Mouse (Mus musculus): Measurements from ENCODE around the gene Tdrd6. TPM values are rescaled to one million over a fixed set of nuclear protein-coding genes. Genes with fewer than 3 reads are reported as not detected.

Gene Tdrd6
- total RNA-seq (2021): under 1 TPM; 0.56 to 0.84 TPM
- long read RNA-seq, experiment 1: 0 reads
- long read RNA-seq, experiment 2: 0 reads

DNA sequence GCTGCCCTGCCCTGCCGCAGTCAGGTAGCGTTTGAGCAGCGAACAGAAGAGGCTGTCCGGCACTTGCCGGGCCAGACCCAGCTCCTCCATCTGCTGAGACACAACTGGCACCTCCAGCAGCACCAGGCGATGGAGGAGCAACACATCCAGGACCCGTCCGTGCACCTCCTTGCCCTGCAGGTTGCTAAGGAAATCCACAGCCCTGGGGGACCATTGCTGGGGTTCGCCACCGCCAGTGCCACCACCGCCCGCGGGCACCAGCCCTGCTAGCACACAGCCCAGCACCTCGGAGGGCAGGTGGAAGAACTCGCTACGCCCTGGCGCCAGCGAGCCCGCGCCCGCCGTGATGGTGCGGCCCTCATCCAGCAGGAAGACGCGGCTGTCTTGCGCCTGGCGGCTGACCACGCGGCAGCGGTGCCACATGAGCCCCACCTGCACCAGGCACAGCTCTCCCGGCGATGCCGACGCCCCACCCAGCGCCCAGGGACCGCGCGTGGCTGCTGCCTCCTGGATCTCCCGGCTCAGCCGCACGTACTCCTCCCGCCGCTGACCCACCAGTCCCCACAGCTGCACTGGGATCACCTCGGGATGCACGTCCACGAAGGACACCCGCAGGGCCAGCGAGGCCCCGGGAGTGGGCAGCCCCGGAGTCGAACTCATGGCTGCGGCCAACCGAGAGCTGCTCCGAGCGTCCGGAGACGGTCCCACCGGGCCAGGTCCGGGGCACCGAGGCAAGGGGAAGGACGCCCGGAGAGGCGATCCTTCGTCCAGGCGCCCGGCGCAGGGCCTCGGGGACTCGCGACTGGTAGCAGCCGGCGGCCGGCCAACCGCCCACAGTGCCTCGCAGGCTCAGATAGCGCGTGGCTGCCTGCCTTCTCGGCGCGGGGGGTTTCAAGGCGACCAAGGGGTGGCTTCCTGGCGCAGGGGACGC is at the start of gene Tdrd6:
Gene Tdrd6, minus strand, starts transcription at position 804 of the 931 bp plus-strand sequence.
- DNase-seq (ENCODE audit: low spot score in 2 of 2): peak in 1 of 2 experiments; percentile 11

DNA sequence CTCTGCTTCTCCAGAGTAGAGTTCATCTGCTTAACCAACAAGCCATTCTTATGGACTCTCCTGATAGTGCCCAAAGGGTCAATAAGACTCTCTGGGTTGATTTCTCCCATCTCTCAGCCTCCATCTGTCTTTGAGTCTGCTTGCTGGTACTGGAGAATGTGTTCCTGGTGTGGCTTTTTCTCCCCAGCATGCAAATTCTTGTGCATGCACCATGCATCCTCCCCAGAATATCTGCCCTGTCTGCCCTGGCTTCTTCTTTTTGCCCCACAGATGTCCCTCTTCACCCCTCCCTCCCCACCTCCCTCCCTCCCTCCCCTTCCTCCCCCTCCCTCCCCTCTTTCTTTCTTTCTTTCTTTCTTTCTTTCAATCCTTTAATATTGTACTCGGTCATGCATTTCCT is 47.2 kb upstream of the Tdrd6 start:
- DNase-seq (ENCODE audit: low spot score in 2 of 2): no peak

DNA sequence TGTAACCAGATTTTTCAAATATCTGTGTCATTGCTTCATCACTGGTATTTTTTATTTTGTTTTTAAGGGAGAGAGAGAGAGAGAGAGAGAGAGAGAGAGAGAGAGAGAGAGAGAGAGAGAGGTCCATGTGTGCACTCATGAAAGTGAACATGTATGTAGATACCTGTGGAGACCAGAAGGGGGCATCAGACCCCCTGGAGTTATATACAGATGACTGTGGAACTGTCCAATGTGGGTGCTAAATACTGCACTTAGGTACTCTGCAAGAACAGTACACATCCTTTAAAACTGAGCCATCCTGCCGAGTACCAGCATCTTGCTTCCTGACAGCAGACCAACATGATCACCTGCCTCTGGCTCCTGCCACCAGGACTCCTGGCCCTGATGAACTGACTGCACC is 46.1 kb upstream of the Tdrd6 start:
- DNase-seq (ENCODE audit: low spot score in 2 of 2): no peak

DNA sequence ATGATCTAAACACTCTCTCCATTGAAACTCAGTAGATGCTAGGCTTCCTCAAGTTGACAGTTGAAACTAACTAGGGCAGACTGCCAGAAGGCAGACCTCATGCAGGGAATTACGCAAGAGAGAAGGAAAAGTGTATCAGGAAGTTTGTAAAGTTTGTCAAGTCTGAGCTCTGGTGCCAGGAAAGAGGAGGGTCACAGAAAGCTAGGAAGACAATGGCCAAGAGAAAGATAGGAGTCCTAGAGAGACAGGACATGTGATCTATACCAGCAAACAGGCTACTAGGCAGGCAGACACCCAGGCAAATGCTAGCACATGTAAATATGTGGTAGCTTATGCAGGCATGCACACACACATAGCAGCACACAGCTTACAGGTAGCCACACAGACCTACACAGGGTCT is 45.1 kb upstream of the Tdrd6 start:
- no peak for DNase-seq (ENCODE audit: low spot score in 2 of 2)

DNA sequence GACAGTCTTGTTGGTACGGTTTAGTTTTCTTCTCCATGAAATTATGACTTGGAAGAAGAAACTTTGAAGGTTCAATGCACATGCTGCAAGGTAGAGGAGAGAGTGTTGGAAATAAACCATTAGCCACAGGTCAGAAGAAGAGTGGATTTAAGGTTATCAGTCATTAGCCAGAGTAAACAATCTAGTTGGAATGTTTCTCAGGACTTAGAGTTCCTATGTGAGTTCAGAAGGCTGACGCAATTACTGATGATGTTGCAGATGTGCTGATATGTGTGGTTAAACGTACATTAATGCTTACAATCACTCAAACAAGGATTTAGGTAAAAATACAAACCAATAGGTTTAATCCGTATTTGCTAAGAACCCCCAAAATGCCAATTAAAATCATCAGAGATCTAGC is 41.8 kb upstream of the Tdrd6 start:
- no peak for DNase-seq (ENCODE audit: low spot score in 2 of 2)

DNA sequence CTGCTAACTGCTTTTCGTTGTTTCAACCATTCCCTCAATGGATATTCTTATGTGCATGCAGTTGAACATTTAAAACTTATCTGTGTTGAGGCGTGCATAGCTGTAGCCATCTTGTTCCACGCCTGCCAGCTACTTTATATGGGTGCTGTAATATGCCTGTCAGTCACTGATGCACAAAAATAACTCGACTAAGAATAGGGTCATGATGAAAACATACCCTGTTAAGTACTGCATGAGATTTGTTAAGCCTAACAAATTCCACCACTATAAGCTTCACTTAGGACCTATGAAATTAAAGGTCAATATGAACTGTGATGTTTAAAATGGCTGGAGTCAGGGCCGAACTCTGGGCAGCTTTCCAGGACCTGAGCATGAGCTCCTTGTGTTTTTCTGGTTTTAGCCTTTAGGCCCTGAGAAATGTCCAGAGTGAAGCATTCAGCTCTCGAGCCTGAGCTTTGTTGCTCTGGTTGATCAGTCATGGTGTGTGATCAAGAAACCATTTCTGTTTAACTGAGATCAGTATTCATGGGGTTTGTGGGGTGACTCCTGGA is 39.1 kb upstream of the Tdrd6 start:
- no peak for DNase-seq (ENCODE audit: low spot score in 2 of 2)

DNA sequence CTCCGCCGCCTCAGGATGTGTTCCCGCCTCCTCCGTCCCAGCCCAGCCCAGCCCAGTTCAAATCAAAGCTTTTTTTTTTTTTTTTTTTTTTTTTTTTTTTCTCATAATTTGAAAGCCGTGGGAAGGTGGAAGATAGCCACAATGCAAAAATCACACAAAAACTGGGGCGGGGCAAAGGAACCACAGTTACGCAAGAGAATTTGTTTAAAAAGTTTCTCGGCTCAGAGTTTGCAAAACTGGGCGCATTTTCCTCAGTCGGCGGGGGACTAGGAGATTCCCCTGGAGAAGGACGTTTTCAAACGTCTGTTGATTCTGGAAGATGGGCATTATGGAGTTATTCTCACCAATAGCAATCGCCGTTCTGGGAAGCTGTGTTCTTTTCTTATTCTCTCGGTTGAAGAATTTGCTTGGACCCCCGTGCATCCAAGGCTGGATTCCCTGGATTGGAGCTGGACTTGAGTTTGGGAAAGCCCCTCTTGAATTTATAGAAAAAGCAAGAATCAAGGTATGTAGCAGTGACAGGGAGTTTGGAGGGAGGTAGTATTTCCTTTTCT is 37.3 kb upstream of the Tdrd6 start, which contains the start of gene Cyp39a1:
Gene Cyp39a1, plus strand, starts transcription at position 136 of the 554 bp plus-strand sequence.
- DNase-seq (ENCODE audit: low spot score in 2 of 2): no peak

DNA sequence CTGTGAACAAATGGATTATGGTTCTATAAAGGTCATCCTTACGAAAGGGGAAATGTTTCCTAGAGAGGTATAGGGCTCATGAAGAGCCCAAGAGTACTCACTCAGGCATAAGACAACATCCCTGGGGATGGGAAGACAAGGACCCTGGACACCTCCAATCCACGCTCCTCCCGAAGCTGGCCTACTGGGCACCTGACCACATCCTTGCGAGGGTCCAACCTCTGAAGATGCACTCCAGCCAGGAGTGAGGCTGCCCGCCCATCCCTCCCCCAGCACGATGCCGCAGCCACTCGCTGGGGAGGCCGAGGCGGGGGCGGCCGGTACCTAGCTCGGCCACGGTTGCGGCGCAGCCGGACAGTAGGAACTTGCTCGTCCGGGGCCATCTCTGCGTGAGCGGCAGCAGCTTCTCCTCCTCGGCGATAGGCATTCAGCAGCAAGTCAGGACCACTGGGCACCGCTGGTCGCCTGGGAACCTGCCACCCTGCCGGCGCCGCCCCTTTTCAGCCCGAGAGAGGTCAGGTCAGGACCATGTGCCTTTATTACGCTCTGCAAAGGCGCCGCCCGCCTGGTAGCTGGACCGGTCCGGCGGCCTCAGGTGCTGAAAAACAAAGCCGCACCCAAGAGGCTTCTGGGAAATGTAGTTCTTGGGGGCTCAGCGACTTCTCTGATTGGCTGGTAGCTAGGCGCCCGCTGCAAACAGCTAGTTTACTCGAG is 36.6 kb upstream of the Tdrd6 start, which contains the start of gene Slc25a27:
Gene Slc25a27, minus strand, starts transcription at position 639 of the 714 bp plus-strand sequence.
- peak; percentile 85 to 90 for DNase-seq (ENCODE audit: low spot score in 2 of 2)

DNA sequence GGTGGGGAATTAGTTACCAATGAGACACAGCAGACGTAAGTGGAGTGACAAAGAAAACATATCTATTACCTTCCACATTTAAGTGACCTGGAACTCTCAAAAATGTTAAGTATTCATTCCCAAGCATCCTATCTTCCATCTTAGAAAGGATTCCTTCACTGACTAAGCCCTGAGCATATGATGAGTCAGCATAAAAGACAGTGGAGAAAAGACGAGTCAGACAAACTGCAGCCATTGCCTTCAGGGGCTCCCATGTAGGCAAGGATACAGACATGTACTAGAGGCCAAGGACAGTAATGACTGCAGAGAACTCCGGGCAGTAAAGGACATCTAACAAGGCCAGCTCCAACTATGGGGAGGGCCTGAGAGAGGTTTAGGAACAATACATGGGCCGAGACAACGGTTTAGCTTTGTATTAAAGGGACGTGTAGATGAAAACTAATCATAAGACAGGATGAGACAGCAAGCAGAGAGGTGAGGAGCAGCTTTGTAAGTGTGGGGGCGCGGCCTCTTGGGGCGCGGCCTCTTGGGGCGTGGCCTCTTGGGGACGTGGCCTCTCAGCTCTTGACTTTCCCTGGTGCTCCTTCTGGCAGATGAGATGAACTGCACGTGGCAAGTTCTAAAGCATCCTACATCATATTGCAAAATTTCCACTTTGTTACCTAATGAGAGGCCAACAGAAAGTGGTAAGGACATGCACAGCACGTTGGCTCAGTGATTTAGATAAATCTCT is 21.4 kb upstream of the Tdrd6 start:
- no peak for DNase-seq (ENCODE audit: low spot score in 2 of 2)

DNA sequence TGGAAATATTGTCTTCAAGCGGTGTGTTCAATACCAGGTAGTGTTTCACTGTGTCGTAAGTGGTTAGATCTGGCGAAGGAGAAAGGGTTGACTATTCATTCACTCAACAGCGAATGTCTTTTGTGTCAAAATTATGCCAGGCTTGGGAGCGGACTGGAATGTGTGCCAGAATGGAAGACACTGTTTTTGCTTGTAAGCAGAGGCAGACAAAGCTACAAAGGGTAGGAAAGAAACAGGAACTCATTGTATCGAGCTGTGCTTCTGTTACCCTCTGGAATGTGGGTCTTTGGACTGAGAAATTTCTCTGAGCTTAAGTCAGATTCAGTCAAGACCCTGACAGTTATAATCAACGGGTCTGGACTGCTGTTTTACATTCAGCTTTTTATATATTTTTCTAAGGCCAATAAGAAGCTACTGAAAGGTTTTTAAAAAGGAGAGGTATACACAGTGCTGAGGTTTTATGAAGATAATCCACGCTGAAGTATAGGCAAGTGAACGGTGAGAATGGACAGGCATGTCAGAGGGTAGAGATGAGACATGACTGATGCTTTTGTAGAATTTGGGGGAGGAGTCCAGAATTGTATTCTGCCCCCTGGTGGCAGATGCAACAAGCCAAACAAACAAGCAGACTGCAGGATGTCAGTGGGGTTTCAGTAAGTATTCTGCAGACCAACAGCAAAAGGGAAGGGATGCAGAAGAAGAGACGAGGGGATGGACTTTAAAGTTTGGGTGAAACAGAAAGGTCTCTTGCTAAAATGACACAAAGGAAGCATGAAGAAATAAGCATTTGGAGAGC is 19.7 kb upstream of the Tdrd6 start:
- peak in 1 of 2 experiments; percentile 32 for DNase-seq (ENCODE audit: low spot score in 2 of 2)

DNA sequence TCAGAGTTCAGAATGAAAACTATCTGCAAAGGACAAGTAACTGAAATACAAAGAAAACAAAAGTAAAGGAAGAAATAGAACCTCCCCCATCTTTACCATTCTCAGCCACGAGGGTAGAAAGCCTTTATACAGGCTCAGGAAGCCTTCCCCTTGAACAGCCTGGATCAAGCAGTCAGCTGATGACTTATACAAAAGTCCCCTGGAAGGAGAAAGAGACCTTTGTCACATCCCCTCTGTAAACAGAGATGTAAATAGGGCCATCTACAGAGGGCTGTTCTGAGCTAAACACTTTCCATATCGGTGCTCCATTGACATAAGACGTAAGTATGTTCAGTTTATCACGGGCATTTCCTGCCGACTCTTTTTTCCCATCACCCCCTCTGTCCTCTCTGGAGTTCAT is 16.8 kb upstream of the Tdrd6 start:
- DNase-seq (ENCODE audit: low spot score in 2 of 2): no peak

DNA sequence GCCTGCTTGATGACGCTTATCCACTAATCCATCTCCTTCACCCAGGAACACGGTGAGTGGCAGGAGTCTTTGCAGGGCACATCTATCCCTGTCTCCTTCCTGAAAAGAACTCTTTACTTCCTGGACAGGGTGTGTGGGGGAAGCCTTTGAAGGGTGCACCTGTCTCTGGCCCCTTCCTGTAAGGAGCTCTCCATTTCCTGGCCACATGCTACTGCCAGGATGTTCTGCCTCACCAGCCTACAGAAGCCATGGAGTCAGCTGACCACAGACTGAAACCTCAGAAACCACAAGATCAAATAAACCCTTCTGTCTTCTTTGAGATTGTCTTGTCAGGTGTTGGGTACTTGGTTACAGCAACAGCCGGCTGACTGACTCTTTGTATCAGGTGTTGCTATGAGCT is 15.0 kb upstream of the Tdrd6 start:
- DNase-seq (ENCODE audit: low spot score in 2 of 2): no peak

DNA sequence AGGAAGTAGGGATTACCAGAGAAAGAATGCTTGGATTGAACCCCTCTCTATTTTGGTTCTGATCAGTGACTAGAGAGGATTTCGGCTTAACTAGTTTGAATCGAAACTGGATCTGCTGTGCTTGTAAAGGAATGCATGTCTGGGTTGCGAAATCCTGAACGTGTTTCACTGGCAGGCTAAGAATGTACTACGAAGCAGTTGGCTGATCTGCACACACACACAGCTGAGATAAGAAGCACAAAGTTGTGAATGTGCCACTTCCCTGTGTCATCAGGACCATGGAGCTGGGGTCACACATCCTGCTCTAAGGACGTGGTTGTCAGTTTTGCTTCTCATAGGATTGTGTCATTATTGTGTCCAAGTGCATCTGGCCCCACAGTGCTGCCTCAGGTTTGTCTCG is 14.3 kb upstream of the Tdrd6 start:
- DNase-seq (ENCODE audit: low spot score in 2 of 2): no peak

DNA sequence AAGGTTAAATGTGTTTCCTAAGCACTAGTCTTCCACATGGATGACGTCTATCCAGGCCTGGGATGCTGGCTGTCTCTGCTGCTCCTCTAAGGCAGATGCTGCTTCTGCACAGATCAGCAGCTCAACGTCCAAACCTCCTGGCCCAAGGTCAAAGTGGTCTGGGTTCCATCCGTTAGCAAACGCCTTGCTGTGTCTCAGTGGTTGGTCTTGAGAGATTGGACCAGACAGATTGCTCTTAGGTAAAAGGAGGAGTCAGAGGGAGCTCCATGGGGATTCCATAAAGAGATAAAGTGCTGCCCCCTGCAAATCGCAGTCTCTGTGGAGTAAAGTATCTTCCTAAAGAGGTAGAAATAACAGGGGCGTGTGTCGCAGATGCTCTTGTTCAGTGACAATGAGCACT is 13.1 kb upstream of the Tdrd6 start:
- no peak for DNase-seq (ENCODE audit: low spot score in 2 of 2)

DNA sequence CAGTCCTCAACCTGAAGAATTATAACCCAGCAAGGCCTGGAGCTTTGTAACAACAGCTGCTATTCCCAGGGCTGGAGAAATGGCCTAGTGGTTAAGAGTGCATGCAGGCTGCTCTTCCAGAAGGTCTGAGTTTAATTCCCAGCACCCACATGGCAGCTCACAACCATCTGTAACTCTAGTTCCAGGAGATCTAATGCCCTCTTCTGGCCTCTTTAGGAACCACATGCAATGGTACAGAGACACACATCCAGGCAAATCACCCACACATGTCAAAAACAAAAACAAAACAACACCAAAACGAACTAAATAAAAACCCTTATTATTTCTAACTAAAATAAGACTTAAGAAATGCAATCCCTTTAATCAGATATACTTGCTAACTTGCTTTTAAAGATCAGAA is 10.7 kb upstream of the Tdrd6 start:
- no peak for DNase-seq (ENCODE audit: low spot score in 2 of 2)

DNA sequence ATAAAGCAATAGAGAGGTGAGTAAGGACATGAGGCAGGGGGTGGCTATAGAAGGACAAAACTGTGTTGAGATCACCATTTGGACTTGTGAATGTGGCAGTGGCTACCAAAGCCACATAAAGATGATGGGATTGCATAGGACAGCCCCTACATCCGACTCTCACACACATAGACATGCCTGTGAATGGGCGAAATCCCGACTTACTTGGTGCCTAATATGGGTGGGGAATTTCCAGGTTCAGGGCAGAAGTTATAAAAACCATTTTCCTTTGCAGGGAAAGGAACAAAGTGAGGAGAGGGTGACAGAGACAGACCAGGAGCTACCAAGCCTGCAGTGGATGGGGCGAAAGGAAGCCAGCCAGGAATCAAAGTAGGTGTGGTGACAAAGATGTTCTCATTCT is 7.0 kb upstream of the Tdrd6 start:
- no peak for DNase-seq (ENCODE audit: low spot score in 2 of 2)

DNA sequence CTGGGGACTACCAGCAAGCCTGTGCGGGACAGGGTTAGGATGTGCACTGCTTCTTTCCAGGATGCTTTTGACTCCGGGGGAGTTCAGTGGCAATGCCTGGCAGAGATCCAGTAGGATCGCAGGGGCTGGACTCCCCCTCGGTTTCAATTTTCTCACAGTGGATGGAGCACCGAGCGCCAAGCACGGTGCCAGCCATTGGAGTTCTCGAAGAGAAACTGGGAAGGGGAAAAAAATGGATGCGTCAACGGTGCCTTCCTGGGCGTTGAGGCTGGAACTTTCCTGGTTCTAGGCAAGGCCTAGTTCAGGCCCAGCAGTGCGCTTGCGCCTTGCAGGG is 295 bp upstream of the Tdrd6 start:
- no peak for DNase-seq (ENCODE audit: low spot score in 2 of 2)

DNA sequence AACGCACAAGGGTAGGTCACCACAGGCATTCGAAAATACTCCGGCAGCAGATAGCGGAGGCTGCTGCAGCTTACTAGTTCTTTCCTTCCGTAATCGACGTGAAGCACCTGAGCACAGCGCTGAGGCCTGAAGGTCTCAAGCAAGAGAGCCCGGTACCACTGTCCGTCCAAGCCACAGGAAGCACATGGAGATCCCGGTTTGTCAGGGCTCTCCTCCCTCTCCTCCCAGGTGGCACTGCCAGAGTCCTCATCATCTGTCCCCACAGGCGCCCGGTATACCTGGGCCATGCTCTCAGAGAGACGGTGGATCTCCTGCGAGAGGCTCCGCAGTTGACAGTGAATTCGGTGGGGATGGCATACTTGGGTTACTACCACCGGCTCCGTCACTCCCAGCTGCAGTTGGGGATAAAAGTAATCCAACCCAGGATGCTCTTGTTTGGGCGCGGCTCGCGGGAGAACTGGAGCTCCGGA is 1.0 kb downstream of the Tdrd6 start:
- no peak for DNase-seq (ENCODE audit: low spot score in 2 of 2)

DNA sequence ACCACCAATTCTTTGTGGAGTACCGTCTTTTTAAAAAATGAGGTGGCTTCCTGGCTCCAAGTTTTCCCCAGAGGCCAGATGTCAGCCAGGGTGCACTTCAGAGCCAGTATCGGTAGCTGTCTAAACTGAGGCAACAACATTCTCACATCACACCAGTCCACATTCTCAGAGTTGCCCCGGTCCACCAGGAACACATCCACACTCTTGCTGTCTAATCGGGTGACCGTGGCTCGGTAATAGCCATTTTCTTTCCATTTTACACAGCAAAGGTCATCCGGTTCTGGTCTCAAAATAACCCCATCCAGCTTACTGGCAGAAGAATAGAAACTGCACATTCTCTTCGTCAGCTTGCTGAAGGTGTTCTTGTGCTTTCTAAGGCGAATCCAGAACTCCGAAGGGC is 1.9 kb downstream of the Tdrd6 start:
- DNase-seq (ENCODE audit: low spot score in 2 of 2): no peak

DNA sequence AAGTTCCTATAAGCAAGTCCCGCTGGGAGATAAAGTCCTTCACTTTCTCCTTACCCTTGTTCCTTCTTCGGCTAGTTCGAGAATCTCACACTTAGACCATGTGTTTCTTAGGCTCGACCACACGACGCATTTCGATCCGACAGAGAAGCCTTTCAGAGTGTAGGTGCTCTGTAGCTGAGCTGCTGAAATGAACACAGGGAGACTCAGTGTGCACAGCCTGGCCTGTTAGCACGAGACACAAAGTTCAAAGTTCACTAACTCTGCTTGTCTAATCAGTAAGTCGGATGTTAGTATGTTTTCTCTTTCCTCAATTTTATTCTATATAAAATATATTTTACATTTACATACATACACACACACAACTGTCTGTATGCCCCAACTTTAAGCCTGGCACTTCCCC is 8.0 kb downstream of the Tdrd6 start:
- DNase-seq (ENCODE audit: low spot score in 2 of 2): no peak

Measured in left cerebral cortex, adult 18-20 months (tissue).